Mouse (Mus musculus) stomach, embryonic 16.5 days (tissue): ENCODE measurements at regions not wholly inside any gene's neighbourhood (a gene's known extent, or its start where the extent isn't known, plus 50 kb on each side); places are given as distances from the start of the nearest gene placed in this dataset.

Experiments
- ATAC-seq: fragments of 200-750 bp; cut with Nextera tagmentation; 2 replicates; pipeline ENCODE4 v1.8.0; 2017; ENCODE audit warnings: moderate number of reproducible peaks, moderate TSS enrichment; ENCODE audit not compliant: insufficient read depth, low FRiP score
- H3K27ac ChIP-seq: fragments of 300-500 bp; sonication (generic); 2 replicates; pipeline ENCODE4 v1.5.1; 2014; ENCODE audit warnings: low read length
- H3K27me3 ChIP-seq: fragments of 300-500 bp; sonication (generic); 2 replicates; pipeline ENCODE4 v1.6.1; 2014; ENCODE audit warnings: low read length, control low read depth, mixed read lengths; ENCODE audit not compliant: control insufficient read depth, insufficient read depth
- H3K36me3 ChIP-seq: fragments of 300-500 bp; sonication (generic); 2 replicates; pipeline ENCODE4 v1.6.1; 2014; ENCODE audit warnings: low read length; ENCODE audit not compliant: control insufficient read depth, insufficient read depth
- H3K4me1 ChIP-seq: fragments of 300-500 bp; sonication (generic); 2 replicates; pipeline ENCODE4 v1.6.1; 2014; ENCODE audit warnings: low read length, control low read depth, mixed read lengths; ENCODE audit not compliant: control insufficient read depth, insufficient read depth
- H3K4me2 ChIP-seq: fragments of 300-500 bp; sonication (generic); 2 replicates; pipeline ENCODE4 v1.6.1; 2014; ENCODE audit warnings: low read depth, low read length, mixed read lengths
- H3K4me3 ChIP-seq: fragments of 300-500 bp; sonication (generic); replicated peaks from 2 replicates; pipeline ENCODE4 v1.5.1; 2014; ENCODE audit warnings: mild to moderate bottlenecking, low read length
- H3K9ac ChIP-seq: fragments of 300-500 bp; sonication (generic); 2 replicates; pipeline ENCODE4 v1.6.1; 2014; ENCODE audit warnings: low read length
- H3K9me3 ChIP-seq: fragments of 300-500 bp; sonication (generic); replicated peaks from 2 replicates; pipeline ENCODE4 v1.6.1; 2016; ENCODE audit warnings: low read length, control low read depth; ENCODE audit not compliant: control insufficient read depth
- WGBS: fragments of 180-500 bp; shearing (Covaris S2); extraction: QIAGEN DNeasy Blood & Tissue Kit; methylation state at CpG from one replicate; pipeline ENCODE4 v1.1.7; 2014; 5-methylcytosine and 5-hydroxymethylcytosine counted together

DNA sequence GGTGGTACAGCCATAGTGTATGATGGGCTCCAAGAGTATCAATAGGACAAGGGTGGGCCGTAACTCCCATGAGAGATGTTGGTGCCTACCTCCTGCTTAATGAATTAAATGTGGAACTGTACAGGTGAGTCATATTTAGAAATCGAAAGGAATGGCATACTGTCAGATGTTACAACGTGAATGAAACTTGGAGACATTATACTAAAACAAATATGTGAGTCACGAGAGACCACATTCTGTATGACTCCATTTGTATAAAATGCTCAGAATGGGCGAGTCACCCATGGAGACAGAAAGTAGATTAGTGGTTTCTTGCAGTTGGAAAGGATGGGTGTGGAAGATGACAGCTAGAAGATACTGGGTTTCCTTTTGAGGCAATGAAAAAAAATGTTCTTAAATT lies 340.4 kb upstream of the Gm21798 start:
- Histone ChIP-seq H3K27ac (no peak overlapping the region), H3K27me3 (no peaks in the 10 kb centered on the region), H3K4me3 (no peak overlapping the region), H3K36me3 (no peaks in the 10 kb centered on the region), H3K9ac (no peak overlapping the region), H3K4me2 (no peak overlapping the region), H3K9me3 (no peaks in the 10 kb centered on the region), H3K4me1 (no peaks in the 10 kb centered on the region)
- WGBS, result 69% methylated on average over 5 of the region's 5 CpGs
- no peak for ATAC-seq

DNA sequence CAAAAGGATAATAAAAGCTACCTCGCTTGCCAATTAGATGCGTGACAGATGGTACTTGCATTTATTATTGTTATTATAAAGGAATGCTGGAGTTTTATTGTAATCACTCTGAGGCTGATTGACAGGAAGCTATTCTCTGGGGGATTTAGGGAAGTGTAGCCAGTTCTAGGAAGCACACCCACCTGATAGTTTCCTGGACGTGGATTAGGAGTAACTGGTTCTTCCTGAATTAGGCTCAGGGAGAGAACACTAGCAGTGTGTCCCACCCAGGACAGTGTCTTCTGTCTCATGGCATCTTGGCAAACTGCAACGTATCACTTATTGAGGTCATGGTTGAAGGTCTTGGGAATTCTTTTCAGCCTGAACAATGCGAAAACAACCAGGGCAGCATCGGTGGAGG lies 336.9 kb upstream of the Gm21798 start:
- ATAC-seq, result no peak
- H3K4me3 ChIP-seq, result no peak overlapping the region
- no peaks in the 10 kb centered on the region for H3K27me3 ChIP-seq
- no peak overlapping the region for H3K27ac ChIP-seq
- no peak overlapping the region for H3K4me2 ChIP-seq
- no peaks in the 10 kb centered on the region for H3K36me3 ChIP-seq
- H3K9me3 ChIP-seq, result no peaks in the 10 kb centered on the region
- no peaks in the 10 kb centered on the region for H3K4me1 ChIP-seq
- H3K9ac ChIP-seq, result no peak overlapping the region
- WGBS, result 71% methylated on average over 6 of the region's 6 CpGs

DNA sequence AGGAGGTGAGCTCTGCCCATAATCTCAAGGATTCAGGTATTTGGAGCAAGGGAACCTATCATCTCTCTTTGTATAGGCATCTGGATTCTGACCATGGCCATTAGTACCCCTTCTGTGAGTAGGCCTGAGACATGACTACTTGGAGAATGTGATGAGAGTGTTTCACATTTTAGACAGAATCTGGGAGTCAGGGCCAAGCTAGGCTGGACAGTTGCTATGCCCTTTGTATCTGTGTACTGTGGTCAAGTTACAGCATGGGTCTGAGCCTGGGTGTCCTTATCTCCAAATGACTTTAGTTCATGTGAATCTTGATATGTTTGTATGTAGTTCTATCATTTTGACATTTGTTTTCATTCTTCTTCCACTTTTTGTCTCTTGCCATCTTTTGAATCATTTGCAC lies 336.3 kb upstream of the Gm21798 start:
- Histone ChIP-seq H3K9ac (no peak overlapping the region), H3K36me3 (no peaks in the 10 kb centered on the region), H3K4me3 (no peak overlapping the region), H3K4me2 (no peak overlapping the region), H3K27ac (no peak overlapping the region), H3K9me3 (no peaks in the 10 kb centered on the region), H3K27me3 (no peaks in the 10 kb centered on the region), H3K4me1 (no peaks in the 10 kb centered on the region)
- ATAC-seq, result no peak

- WGBS, result 89% methylated on average over 5 of the region's 5 CpGs
- Histone ChIP-seq H3K4me1 (no peaks in the 10 kb centered on the region), H3K9me3 (no peaks in the 10 kb centered on the region), H3K27ac (no peak overlapping the region), H3K4me2 (no peak overlapping the region), H3K4me3 (no peak overlapping the region), H3K9ac (no peak overlapping the region), H3K27me3 (no peaks in the 10 kb centered on the region), H3K36me3 (no peaks in the 10 kb centered on the region)
- ATAC-seq, result no peak
These were observed 334.5 kb upstream of the Gm21798 start for GRCm38 (mm10) chr15:64482960-64483359.

DNA sequence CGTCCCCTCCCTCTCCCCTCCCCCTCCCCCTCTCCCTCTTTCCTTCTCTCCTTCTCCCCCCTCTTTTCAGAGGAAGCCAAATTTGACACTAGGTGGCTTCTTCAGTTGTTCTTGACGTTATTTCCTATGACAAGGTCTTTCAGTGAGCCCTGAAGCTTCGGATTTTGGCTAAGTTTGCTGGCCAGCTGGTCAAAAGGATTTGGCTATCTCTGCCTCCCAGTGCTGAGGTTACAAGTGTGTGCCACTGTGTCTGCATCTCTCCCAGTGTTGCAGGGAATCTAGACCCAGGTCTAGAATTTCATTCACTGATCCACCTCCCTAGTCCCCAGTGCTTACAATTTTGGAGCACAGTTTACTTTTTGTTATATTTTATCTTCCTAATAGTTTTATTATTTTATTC lies 329.7 kb upstream of the Gm21798 start:
- no peak overlapping the region for H3K4me2 ChIP-seq
- H3K9me3 ChIP-seq, result no peaks in the 10 kb centered on the region
- no peaks in the 10 kb centered on the region for H3K36me3 ChIP-seq
- 31% methylated on average over 2 of the region's 3 CpGs for WGBS
- no peak overlapping the region for H3K9ac ChIP-seq
- ATAC-seq, result no peak
- H3K4me3 ChIP-seq, result no peak overlapping the region
- H3K27me3 ChIP-seq, result no peaks in the 10 kb centered on the region
- H3K4me1 ChIP-seq, result no peaks in the 10 kb centered on the region
- H3K27ac ChIP-seq, result no peak overlapping the region

- no peaks in the 10 kb centered on the region for H3K36me3 ChIP-seq
- ATAC-seq, result no peak
- no peaks in the 10 kb centered on the region for H3K4me1 ChIP-seq
- H3K9ac ChIP-seq, result no peak overlapping the region
- H3K9me3 ChIP-seq, result no peaks in the 10 kb centered on the region
- H3K27me3 ChIP-seq, result no peaks in the 10 kb centered on the region
- H3K4me2 ChIP-seq, result no peak overlapping the region
- H3K4me3 ChIP-seq, result no peak overlapping the region
- no peak overlapping the region for H3K27ac ChIP-seq
These were observed 316.7 kb upstream of the Gm21798 start for GRCm38 (mm10) chr15:64500783-64501182.

DNA sequence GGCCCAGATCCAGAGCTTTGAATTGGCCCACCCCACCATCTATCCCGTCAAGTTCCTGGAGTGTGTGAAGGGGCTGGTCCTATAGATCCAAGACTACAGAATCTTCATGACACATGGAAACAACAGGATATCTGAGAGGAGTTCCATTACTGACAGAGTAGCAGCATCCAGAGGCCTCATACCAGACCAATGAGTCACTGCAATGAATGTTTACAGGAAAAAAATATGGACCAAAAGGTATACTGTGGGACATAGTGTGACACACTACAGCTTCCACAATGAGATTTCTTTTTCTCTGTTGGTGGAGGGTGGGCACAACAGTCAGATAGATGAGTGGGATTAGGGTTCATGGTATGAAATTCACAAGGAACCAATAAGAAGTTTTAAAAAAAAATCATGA lies 316.0 kb upstream of the Gm21798 start:
- Histone ChIP-seq H3K4me3 (no peak overlapping the region), H3K4me2 (no peak overlapping the region), H3K36me3 (no peaks in the 10 kb centered on the region), H3K27ac (no peak overlapping the region), H3K9ac (no peak overlapping the region), H3K4me1 (no peaks in the 10 kb centered on the region), H3K27me3 (no peaks in the 10 kb centered on the region), H3K9me3 (no peaks in the 10 kb centered on the region)
- 81% methylated on average over 1 of the region's 1 CpGs for WGBS
- no peak for ATAC-seq

- H3K36me3 ChIP-seq, result no peaks in the 10 kb centered on the region
- no peak overlapping the region for H3K27ac ChIP-seq
- H3K9me3 ChIP-seq, result no peaks in the 10 kb centered on the region
- no peak for ATAC-seq
- H3K27me3 ChIP-seq, result no peaks in the 10 kb centered on the region
- 84% methylated on average over 4 of the region's 4 CpGs for WGBS
- H3K4me3 ChIP-seq, result no peak overlapping the region
- H3K9ac ChIP-seq, result no peak overlapping the region
- no peaks in the 10 kb centered on the region for H3K4me1 ChIP-seq
- H3K4me2 ChIP-seq, result no peak overlapping the region
These were observed 312.7 kb upstream of the Gm21798 start for GRCm38 (mm10) chr15:64504751-64505150.

GRCm38 (mm10) chr15:64510649-64511048 lies 306.8 kb upstream of the Gm21798 start:
- Histone ChIP-seq H3K4me3 (no peak overlapping the region), H3K9ac (no peak overlapping the region), H3K9me3 (no peaks in the 10 kb centered on the region), H3K36me3 (no peaks in the 10 kb centered on the region), H3K27me3 (no peaks in the 10 kb centered on the region), H3K4me1 (no peaks in the 10 kb centered on the region), H3K27ac (no peak overlapping the region), H3K4me2 (no peak overlapping the region)
- 70% methylated on average over 2 of the region's 2 CpGs for WGBS
- no peak for ATAC-seq

DNA sequence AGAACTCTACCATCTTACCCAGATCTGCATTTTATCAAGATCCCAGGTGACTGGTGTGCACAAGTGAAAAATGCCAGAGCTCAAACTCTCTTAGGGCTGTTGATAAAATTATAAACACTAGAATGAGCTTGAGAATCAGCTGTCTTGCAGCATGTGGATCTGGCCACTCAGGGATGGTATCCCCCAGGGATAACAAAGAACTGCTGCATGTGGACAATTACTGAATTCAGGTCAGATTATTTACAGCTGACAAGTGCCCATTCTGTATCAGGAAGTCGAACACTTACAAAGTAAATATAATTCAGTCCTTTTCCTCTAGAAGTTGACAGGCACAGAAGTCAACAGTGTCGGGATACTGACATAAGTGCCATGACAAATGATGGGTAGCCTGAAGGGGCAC lies 306.3 kb upstream of the Gm21798 start:
- no peak overlapping the region for H3K27ac ChIP-seq
- H3K9ac ChIP-seq, result no peak overlapping the region
- no peaks in the 10 kb centered on the region for H3K4me1 ChIP-seq
- WGBS, result 12% methylated on average over 2 of the region's 2 CpGs
- ATAC-seq, result no peak
- H3K9me3 ChIP-seq, result no peaks in the 10 kb centered on the region
- H3K36me3 ChIP-seq, result no peaks in the 10 kb centered on the region
- H3K4me3 ChIP-seq, result no peak overlapping the region
- no peaks in the 10 kb centered on the region for H3K27me3 ChIP-seq
- H3K4me2 ChIP-seq, result no peak overlapping the region
